Mouse (Mus musculus): ENCODE results near the gene Cth.
"Not testable (repeated sequence)": the region's sequence is repeated elsewhere in the genome, so short reads cannot be mapped to it uniquely, and the experiment has no call there.

The Cth gene

DNA sequence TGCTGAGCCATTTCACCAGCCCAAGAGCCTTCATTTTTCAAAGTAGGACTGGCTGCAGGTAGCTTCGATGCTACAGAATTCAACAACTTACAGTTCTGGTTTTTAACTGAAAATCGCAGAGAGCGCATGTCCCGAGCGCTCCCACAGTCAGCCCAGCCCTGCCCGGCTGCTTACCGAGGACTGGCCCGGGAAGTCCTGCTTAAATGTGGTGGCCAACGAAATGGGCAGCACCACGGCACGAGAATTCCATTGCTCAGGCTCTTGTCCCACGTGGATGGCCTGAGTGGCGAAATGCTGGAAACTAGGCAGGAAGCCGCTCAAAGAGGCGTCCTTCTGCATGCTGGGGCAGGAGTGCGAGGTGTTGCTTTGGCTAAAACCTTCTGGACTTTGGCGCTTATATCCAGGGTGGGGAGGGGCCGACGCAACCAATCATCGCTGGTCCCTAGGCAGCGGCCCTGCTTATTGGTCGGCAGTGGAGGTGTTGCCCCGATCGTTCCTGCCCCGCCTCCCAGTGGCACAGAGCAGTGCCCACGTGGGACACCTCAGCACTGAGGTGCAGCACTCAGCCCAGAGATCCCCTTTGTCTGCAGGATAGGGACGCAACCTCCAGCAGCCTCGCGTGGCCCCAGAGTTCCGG is at the start of gene Cth:
Cth (minus strand) TSS at position 386 of the 637 bp plus-strand sequence.
- POLR2A ChIA-PET, result interaction anchor here (0.5 to 7.4 kb wide), 34 partner anchors 8 to 360 kb away, joined by 3 to 115 read pairs (median 4); partner anchors contain the start of genes Ankrd13c (in 3 of the 4), Lrrc40 (in 2 of the 4) and Srsf11 (in 2 of the 4)
- CTCF ChIA-PET, result interaction anchor here in 1 of 4 experiments (0.7 kb wide), 2 partner anchors 18 to 48 kb away, joined by 3 read pairs; no protein-coding TSS in a partner anchor

DNA sequence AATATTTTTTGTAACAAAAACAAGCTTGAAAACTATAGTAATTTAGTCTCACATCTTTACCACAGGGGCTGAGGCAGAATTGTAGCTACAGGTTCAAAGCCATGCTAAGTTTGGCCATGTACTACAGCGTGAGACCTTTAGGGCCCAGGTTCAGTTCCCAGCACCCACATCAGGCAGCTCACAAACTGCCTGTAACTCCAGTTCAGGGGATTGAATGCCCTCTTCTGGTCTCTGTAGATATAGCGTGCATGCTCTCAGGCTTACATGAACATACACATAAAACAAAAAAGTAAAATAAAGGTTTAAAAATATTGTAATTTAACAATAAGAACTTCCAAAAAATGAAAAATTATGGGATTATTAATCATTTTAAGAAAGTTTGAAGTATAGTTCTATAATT is 48.4 kb upstream of the Cth start:
- ChIA-PET POLR2A (interaction anchor here in 2 of 4 experiments (0.6 to 2.5 kb wide), 9 partner anchors 17 to 81 kb away, joined by 3 to 10 read pairs (median 3); partner anchors contain the start of gene Ankrd13c (in 1 of the 2)), CTCF (interaction anchor here in 2 of 4 experiments (0.6 to 0.8 kb wide), 3 partner anchors 42 to 82 kb away, joined by 3 to 7 read pairs (median 4); partner anchors contain the start of gene Cth (in 1 of the 2))

DNA sequence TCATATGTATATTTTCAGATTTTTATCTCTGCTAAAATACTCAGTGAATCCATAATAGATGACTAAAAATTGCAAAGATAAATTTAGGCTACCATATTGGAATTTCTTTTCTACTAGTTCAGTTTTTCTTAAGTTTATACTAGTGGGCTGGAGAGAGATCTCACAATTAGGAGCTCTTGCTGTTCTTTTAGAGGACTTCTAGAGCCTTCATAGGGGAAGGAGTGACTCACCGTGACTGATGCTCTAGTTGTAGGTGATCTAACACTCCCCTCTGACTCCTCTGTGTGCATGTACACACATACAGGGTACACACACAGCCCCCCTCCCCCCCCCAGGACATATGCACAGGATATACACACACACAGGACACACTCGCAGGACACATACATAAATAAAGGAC is 46.3 kb upstream of the Cth start:
- POLR2A ChIA-PET, result interaction anchor here in 1 of 4 experiments (0.7 to 1.7 kb wide), 6 partner anchors 9 to 78 kb away, joined by 3 to 7 read pairs (median 4); partner anchors contain the start of gene Ankrd13c
- CTCF ChIA-PET, result interaction anchor here in 1 of 4 experiments (0.7 kb wide), 1 partner anchor 681 kb away, joined by 4 read pairs; no protein-coding TSS in a partner anchor

DNA sequence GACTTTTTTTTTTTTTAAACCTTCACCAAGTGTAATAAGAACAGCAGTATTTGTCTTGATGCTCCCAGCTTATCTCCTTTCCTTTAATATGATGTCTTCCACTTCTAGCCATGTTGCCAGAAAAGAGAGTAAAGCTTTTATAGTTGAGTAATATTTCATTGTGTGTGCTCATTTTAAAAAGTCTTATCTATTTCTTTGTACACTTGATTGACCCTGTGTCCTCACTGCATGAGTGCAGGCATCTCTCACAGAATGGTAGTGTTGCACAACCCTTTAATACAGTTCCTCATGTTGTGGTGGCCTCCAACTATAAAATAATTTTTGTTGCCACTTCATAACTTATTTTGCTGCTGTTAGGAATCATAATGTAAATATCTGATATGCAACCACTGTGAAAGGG is 32.4 kb upstream of the Cth start:
- POLR2A ChIA-PET, result interaction anchor here in 3 of 4 experiments (0.7 to 6.3 kb wide), 10 partner anchors 10 to 1538 kb away, joined by 3 to 42 read pairs (median 7); partner anchors contain the start of genes Ankrd13c (in 2 of the 3) and Depdc1a (in 1 of the 3)
- CTCF ChIA-PET, result no interaction called here

DNA sequence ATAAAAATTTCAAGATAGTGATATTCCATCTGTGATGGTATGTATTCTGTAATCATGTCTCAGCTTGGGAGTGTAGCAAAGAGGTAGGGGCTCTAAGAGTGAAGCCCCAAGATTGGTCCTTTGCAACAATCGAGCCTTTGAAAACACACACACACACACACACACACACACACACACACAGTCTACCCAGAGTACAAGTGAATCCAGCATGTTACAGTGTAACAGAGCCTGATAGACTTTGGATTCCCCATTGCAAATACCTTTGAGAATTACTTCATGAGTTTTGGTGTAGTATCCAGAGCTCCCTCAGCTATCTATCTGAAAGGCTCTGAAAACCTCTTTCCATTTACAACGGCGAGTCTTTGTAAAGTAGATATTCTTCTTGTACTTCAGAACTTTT is 31.3 kb upstream of the Cth start:
- CTCF ChIA-PET, result no interaction called here
- POLR2A ChIA-PET, result interaction anchor here (0.8 to 6.3 kb wide), 11 partner anchors 9 to 58 kb away, joined by 3 to 42 read pairs (median 8); partner anchors contain the start of gene Ankrd13c (in 4 of the 4)

DNA sequence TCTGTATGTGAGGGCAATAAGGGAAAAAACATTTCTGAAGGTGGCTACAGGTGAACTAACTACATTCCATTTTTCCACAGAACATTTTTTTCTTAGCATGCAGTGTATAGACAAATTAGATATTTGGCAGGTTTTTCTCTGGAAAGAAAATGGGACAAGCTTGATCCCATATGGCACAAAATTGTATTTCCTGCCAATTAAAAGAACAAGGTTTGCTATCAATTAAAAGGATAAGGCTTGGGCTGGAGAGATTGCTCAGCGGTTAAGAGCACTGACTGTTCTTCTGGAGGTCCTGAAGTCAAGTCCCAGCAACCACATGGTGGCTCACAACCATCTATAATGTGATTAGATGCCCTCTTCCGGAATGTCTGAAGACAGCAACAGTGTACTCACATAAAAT is 30.6 kb upstream of the Cth start:
- CTCF ChIA-PET, result interaction anchor here in 1 of 4 experiments (0.7 kb wide), 1 partner anchor 24 kb away, joined by 3 read pairs; no protein-coding TSS in a partner anchor
- POLR2A ChIA-PET, result interaction anchor here (0.8 to 6.3 kb wide), 21 partner anchors 8 to 81 kb away, joined by 3 to 42 read pairs (median 4); partner anchors contain the start of genes Ankrd13c (in 4 of the 4), Cth (in 1 of the 4), Lrrc40 (in 1 of the 4) and Srsf11 (in 1 of the 4)

DNA sequence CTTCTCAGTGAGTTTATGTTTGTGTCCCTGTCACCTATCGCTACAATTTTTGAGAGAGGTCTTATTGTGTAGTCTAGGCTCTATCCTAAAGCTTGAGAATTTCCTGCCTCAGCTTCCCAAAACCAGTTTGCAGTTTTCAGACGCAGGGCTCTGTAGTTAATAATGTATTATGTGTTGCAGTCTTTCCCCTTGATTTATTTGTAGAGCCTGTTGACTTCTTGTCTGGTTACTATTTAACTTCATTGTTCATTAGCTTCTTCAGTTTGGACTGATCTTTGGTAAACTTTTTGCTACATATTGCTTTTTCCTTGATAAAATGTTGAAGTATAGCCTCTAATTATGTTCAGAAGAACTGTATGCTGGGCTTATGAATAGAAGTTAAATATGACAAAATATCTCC is 27.8 kb upstream of the Cth start:
- POLR2A ChIA-PET, result interaction anchor here in 2 of 4 experiments (1.1 to 6.3 kb wide), 6 partner anchors 17 to 30 kb away, joined by 3 to 42 read pairs (median 16); partner anchors contain the start of gene Cth (in 1 of the 2)
- CTCF ChIA-PET, result interaction anchor here in 1 of 4 experiments (1.3 kb wide), 1 partner anchor 21 kb away, joined by 3 read pairs; no protein-coding TSS in a partner anchor

DNA sequence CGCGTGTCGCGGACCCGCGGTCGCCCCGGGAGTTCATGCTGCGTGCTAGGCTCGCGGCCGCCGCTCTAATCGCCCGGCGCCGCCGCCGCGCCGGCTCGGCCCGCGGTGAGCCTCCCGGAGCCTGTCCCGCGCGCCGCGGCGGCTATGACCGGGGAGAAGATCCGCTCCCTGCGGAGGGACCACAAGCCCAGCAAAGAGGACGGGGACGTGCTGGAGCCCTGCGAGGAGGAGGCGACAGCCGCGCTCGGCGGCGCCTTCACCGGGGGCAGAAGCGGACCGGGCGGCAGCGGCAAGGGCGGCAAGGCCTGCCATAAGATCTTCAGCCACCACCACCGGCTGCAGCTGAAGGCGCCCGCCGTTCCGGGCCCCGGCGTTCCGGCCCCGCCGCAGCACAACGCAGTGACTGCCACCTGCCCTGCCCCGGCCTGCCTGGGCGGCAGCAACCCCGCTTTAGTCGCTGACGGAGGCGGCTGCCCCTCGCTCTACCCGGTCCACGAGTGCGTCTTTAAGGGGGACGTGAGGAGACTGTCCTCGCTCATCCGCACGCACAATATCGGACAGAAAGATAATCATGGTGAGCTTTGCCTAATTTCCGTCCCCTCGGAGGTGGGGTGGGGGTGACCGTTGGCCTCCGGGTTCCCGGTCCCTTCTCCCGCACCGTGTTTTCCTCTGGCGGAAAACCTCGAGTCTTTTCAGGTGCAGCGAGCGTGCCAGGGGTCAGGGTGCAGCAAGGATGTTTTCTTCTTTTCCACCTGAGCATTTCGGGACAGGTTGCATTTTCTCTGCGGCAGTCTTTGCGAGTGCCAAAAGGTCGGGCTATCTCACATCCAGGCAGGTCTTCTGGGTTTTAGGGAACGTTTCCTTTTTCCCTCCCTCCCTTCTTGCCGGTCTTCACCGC is 22.8 kb upstream of the Cth start:
- POLR2A ChIA-PET, result interaction anchor here (0.5 to 6.7 kb wide), 69 partner anchors 8 to 1729 kb away, joined by 3 to 260 read pairs (median 5); partner anchors contain the start of genes Lrrc40 (in 4 of the 4), Srsf11 (in 4 of the 4) and Cth (in 3 of the 4)
- CTCF ChIA-PET, result interaction anchor here in 1 of 4 experiments (0.7 kb wide), 1 partner anchor 16 kb away, joined by 4 read pairs; no protein-coding TSS in a partner anchor

DNA sequence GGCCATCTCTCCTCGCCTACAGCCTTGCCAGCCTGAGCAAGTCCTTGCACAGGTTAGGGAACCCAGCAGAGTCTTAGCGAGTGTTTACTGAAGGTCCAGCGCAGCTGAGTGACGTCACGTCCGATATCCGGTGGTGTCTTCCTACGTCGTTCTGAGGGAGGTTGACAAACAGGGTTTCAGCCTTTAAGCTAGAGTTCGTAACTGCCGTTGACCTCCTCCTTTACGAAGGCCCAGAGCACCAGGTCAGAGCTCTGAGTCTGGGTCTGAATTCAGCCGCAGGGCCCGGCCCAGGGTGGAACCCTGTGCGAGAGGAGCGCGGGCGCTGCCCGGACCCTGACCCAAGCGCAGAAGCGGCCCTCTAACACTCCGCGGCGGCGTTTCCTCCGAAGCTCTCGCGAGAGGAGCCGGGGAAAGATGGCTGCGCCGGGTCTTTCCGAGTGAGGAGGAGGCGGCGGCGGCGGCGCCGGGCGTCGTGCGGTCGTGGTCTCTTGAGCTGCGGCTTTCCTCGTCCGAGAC is 22.0 kb upstream of the Cth start, which contains the start of gene Ankrd13c:
Ankrd13c (plus strand) TSS at position 397 of the 516 bp plus-strand sequence.
- ChIA-PET CTCF (interaction anchor here in 1 of 4 experiments (0.7 kb wide), 1 partner anchor 15 kb away, joined by 4 read pairs; no protein-coding TSS in a partner anchor), POLR2A (interaction anchor here (0.5 to 6.7 kb wide), 75 partner anchors 9 to 1730 kb away, joined by 3 to 260 read pairs (median 4); partner anchors contain the start of genes Lrrc40 (in 4 of the 4), Srsf11 (in 4 of the 4) and Cth (in 3 of the 4))

DNA sequence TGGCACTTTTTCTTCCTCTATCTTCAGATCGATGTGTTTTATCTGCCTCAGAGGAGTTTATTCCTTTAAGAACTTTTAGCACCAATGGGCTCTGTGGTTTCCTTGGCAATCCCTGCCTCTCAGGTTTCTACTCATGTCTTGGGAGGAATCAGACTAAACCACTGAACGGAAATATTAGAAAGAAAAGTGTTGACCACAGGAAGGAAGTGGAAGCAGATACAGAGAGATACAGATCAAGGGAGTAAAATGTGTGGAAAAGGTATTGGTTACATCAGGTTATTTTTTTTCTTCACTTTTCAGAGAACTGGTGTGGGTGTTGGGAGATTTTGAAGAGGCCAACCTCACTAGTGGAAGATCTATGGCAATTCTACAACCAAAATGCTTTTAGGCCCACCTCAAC is 13.7 kb upstream of the Cth start:
- POLR2A ChIA-PET, result interaction anchor here in 3 of 4 experiments (1.3 to 12.3 kb wide), 4 partner anchors 8 to 17 kb away, joined by 3 to 260 read pairs (median 9); partner anchors contain the start of gene Ankrd13c (in 3 of the 3)
- CTCF ChIA-PET, result no interaction called here

DNA sequence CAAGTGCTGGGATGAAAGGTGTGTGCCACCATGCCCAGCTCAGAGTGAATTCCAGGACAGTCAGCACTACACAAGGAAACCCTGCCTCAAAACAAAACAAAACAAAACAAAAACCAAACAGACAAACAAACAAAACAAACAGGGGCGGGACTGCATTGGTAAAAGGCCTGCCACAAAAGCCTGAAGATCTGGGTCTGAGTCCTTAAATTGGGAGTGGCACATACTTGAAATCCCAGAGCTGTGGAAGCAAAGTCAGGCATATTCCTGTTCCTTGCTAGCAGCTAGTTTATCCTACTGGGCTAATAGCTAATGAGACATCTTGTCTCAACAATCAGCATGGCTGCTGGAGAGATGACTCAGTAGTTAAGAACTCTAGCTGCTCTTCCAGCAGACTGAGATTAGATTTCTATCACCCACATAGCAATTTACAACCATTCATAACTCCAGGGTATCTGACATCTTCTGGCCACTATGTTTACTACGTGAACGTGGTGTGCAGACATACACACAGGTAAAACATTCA is 9.5 kb upstream of the Cth start:
- POLR2A ChIA-PET, result interaction anchor here (0.6 to 12.3 kb wide), 35 partner anchors 8 to 612 kb away, joined by 3 to 260 read pairs (median 6); partner anchors contain the start of genes Ankrd13c (in 3 of the 4), Cth (in 3 of the 4), Lrrc40 (in 3 of the 4) and Srsf11 (in 3 of the 4)

DNA sequence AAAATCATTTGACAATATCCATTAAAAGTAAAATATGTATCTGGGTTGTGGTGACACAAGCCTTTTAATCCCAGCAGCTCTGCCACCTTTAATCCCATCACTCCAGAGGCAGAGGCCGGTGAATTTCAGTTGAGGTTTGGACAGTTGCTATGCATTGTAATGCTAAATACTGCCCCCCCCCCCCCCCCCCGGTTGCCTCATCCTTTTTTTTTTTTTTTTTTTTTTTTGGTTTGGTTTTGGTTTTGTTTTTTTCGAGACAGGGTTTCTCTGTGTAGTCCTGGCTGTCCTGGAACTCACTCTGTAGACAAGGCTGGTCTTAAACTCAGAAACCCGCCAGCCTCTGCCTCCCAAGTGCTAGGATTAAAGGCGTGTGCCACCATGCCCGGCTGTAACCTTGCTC is 8.3 kb upstream of the Cth start:
- CTCF ChIA-PET, result not testable (repeated sequence)
- POLR2A ChIA-PET, result interaction anchor here (0.5 to 12.3 kb wide), 38 partner anchors 8 to 611 kb away, joined by 3 to 260 read pairs (median 11); partner anchors contain the start of genes Ankrd13c (in 3 of the 4), Cth (in 3 of the 4), Lrrc40 (in 3 of the 4) and Srsf11 (in 3 of the 4)

More for the DNA sequence above, 9.5 kb upstream of the Cth start:
- CTCF ChIA-PET, result interaction anchor here in 1 of 4 experiments (0.5 kb wide), 1 partner anchor 37 kb away, joined by 11 read pairs; no protein-coding TSS in a partner anchor

DNA sequence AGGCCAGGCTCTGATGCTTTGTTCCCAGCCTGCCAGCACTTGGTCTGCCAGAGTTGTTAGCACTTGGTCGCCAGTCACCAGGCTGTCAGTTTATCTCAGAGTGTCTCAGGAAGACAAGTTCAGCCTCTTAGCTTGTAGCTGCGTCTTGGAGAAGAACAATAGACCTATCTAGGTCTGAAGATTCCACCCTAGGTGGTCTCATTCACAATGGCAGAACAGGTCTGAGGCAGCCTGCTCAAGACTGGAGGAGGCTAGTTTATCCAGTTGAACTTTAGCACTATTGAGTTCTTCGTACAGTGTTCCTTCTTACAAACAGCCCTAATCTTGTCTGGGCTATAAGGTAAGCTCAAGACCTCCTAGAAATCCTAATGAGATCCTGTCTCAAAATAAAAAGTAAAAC is 7.2 kb upstream of the Cth start:
- ChIA-PET CTCF (interaction anchor here (0.6 to 1.5 kb wide), 23 partner anchors 11 to 1717 kb away, joined by 3 to 16 read pairs (median 3); partner anchors contain the start of genes Lrrc40 (in 1 of the 4) and Srsf11 (in 1 of the 4)), POLR2A (interaction anchor here (0.7 to 12.3 kb wide), 66 partner anchors 9 to 617 kb away, joined by 3 to 260 read pairs (median 5); partner anchors contain the start of genes Ankrd13c (in 4 of the 4), Lrrc40 (in 3 of the 4), Srsf11 (in 3 of the 4) and Cth (in 1 of the 4))

DNA sequence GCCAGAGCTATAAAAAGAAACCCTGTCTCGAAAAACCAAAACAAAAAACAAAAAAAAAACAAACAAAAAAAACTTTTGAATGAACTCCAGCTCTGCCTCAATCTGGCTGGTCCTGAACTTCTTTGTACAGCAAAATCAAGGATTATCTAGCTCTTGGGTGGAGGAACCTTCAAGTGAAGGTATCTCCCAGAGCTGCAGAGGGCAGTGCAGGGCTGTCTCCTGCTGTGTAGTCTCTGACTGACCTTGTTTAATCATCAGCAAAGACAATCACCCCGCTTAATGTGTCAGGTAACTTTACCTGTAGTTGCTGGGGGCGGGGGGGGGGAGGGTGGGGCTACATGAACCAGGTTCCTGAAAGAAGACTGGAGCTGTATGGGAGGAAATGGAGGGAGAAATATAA is 6.7 kb upstream of the Cth start:
- ChIA-PET POLR2A (interaction anchor here (0.6 to 12.3 kb wide), 67 partner anchors 9 to 618 kb away, joined by 3 to 260 read pairs (median 5); partner anchors contain the start of genes Ankrd13c (in 4 of the 4), Lrrc40 (in 3 of the 4), Srsf11 (in 3 of the 4) and Cth (in 1 of the 4)), CTCF (interaction anchor here (0.6 to 1.5 kb wide), 25 partner anchors 10 to 1717 kb away, joined by 3 to 16 read pairs (median 3); partner anchors contain the start of genes Ankrd13c (in 1 of the 4), Lrrc40 (in 1 of the 4) and Srsf11 (in 1 of the 4))

DNA sequence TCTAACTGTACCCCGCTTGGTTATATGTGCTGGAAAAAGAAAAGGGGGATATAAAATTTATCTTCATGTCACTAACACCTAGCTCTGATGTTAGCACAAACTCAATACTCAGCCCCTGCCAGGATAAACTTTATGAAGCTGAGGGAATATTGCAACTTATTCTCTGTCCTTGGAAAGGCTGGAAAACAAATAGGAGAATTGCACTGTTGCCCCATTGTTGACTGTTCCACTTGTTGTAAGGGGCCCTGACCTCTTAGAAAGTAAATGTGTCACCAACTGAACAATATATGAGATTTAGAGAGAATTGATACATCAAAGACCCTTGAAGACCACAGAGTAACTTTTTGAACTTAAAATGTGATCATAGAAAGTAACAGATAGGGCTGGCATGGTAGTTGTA is 4.5 kb upstream of the Cth start:
- POLR2A ChIA-PET, result interaction anchor here in 3 of 4 experiments (0.6 to 12.3 kb wide), 9 partner anchors 7 to 40 kb away, joined by 3 to 260 read pairs (median 6); partner anchors contain the start of genes Ankrd13c (in 3 of the 3) and Cth (in 1 of the 3)

DNA sequence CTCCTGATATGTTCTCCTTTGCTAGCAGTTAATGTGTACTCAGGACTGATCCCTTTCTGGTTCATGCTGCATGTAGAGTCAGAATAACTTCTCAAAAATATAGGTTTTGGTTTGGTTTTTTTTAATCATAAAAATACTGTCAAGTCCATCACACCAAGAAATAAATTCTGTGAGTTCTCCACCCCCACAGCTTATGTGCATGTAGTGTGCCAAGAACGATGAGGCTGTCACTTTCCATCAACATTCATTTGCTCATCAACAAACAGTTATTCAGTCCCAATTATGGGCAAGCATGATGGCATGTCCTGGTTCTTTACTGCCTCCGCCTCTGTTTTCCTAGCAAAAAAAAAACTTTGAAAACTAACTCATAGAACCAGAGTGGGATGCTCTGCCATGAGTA is 3.9 kb upstream of the Cth start:
- ChIA-PET POLR2A (interaction anchor here in 3 of 4 experiments (0.6 to 12.3 kb wide), 12 partner anchors 8 to 240 kb away, joined by 3 to 260 read pairs (median 4); partner anchors contain the start of gene Ankrd13c (in 3 of the 3)), CTCF (no interaction called here)

More for the DNA sequence above, 4.5 kb upstream of the Cth start:
- CTCF ChIA-PET, result no interaction called here

Data from embryonic stem cell, embryonic (primary cell).